Mouse (Mus musculus) embryo, embryonic 10 days (tissue): ENCODE data around the gene Zfp109.

Source experiments
- DNase-seq: peaks from one replicate; pipeline ENCODE4 v3.0.0-alpha.2; 2015; ENCODE audit warnings: low spot score

Zfp109 gene

GRCm38 (mm10) chr7:24207488-24208261 lies 29.7 kb downstream of the Zfp109 start:
- peak; percentile 91 for DNase-seq

- no peak for DNase-seq
Observed at GRCm38 (mm10) chr7:24196961-24197360, 40.4 kb downstream of the Zfp109 start.

GRCm38 (mm10) chr7:24193157-24193556 lies 44.2 kb downstream of the Zfp109 start:
- no peak for DNase-seq

- DNase-seq: no peak
Observed at GRCm38 (mm10) chr7:24191361-24191760, 46.0 kb downstream of the Zfp109 start.

- no peak for DNase-seq
Observed at GRCm38 (mm10) chr7:24189571-24189944, 47.8 kb downstream of the Zfp109 start.

GRCm38 (mm10) chr7:24188901-24189570 lies 48.3 kb downstream of the Zfp109 start:
- DNase-seq: no peak

- DNase-seq: no peak
Observed at GRCm38 (mm10) chr7:24187611-24188010, 49.7 kb downstream of the Zfp109 start.
